Mouse (Mus musculus): Measurements from ENCODE around the gene Spaar. TPM values are rescaled to one million over a fixed set of nuclear protein-coding genes. Genes with fewer than 3 reads are reported as not detected.
"Not testable (repeated sequence)": the region's sequence is repeated elsewhere in the genome, so short reads cannot be mapped to it uniquely, and the experiment has no call there.

Spaar gene
- polyA plus RNA-seq, 1 experiment from 2014 or later, result not detected

DNA sequence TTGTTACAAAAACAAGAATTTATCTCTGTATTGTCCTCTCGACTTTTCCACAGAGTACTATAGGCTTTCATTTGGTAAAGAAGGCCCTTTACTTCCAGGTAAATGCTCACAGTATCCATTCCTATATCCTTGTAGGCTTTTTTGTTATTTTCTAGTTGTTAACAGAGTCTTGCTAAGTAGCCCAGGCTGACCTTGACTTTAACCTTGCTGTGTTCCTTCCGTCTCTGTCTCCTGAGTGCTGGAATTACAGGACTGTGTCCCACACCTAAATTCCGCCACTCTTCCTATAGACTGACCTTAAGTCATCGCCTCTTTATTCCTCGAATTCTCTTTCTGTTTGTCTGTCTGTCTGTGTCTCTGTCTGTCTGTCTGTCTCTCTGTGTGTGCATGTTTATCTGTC is 38.5 kb downstream of the Spaar start:
- H3K36me3 ChIP-seq (replicated peaks), result no peaks in the 10 kb centered on the region
- no peaks in the 10 kb centered on the region for H3K4me1 ChIP-seq
- H3K9me3 ChIP-seq, result no peaks in the 10 kb centered on the region
- no peaks in the 10 kb centered on the region for H3K27me3 ChIP-seq
- no peak overlapping the region for H3K9ac ChIP-seq
- no peak overlapping the region for H3K4me2 ChIP-seq
- no peak for ATAC-seq (ENCODE audit: low FRiP score)
- H3K27ac ChIP-seq, result no peak overlapping the region
- no peak overlapping the region for H3K4me3 ChIP-seq (replicated peaks)
- 90% methylated on average over 5 of the region's 5 CpGs for WGBS

DNA sequence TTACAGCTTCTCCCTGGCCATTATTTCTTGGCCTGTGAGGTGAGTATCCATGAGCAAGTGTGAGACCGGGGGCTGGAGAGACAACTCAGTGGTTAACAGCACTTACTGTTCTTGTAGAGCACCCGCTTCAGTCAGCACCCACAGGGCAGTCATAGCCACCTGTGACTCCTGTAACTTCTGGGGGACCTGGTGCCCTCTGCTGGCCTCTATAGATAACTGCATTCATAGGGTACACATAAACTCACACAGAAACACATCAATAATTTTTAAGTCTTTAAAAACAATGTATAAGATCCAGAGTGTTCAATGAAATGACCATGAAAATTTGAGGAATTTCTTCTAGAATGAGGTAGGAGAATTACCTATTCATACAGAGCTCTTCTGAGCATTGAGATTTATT is 39.5 kb downstream of the Spaar start:
- no peaks in the 10 kb centered on the region for H3K9me3 ChIP-seq
- H3K27me3 ChIP-seq, result no peaks in the 10 kb centered on the region
- H3K4me2 ChIP-seq, result no peak overlapping the region
- no peaks in the 10 kb centered on the region for H3K4me1 ChIP-seq
- no peak for ATAC-seq (ENCODE audit: low FRiP score)
- no peaks in the 10 kb centered on the region for H3K36me3 ChIP-seq (replicated peaks)
- H3K4me3 ChIP-seq (replicated peaks), result no peak overlapping the region
- 97% methylated on average over 2 of the region's 2 CpGs for WGBS
- no peak overlapping the region for H3K27ac ChIP-seq
- no peak overlapping the region for H3K9ac ChIP-seq

DNA sequence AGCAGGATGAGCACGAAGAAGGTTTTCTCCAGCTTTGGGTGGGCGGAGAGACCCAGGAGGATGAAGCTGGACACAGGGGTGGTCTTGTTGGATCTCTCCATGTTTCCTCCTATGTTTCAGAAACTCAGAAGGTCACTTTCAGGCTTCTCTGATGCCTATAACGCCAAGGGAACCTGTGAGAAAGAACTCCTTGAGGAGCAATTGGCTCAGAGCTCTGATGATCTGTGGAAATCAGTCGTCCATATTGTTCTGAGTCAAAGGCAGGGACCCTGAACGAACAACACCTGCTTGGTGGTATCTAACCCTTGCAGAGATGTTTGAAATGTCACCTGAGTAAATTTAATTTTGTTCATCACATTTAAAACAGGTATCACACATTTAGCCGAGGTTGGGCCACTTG is 41.1 kb downstream of the Spaar start, which contains the start of gene Olfr159:
Gene Olfr159, minus strand, starts transcription at position 101 of the 400 bp plus-strand sequence.
- H3K4me2 ChIP-seq, result no peak within 1 kb of the TSS
- 84% methylated on average over 6 of the region's 6 CpGs for WGBS
- ATAC-seq (ENCODE audit: low FRiP score), result no peak

DNA sequence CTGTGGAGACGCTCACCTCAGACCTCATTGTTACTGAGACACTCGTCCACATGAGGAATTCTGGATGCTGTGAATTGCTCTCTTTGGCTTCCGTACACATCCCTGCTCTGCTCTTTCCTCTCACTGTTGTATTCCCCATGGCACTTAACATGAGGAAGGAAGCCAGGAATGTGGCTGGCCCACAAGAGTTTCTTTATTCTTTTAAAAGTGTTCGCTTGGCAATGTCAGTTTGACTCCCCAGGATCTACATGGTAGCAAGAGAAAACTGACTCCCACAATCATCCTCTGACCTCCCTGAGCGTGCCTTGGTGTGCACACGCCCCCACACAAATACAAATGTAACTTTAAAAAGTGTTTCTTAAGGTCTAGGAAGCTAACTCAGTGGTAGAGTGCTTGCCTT is 41.8 kb downstream of the Spaar start:
- Histone ChIP-seq H3K27ac (no peak overlapping the region), H3K4me3 (replicated peaks) (no peak overlapping the region), H3K4me2 (no peak overlapping the region), H3K4me1 (no peaks in the 10 kb centered on the region), H3K36me3 (replicated peaks) (no peaks in the 10 kb centered on the region), H3K27me3 (no peaks in the 10 kb centered on the region), H3K9ac (no peak overlapping the region), H3K9me3 (no peaks in the 10 kb centered on the region)
- ATAC-seq (ENCODE audit: low FRiP score), result no peak
- WGBS, result 67% methylated on average over 6 of the region's 6 CpGs

More for the DNA sequence above, 41.1 kb downstream of the Spaar start, which contains the start of gene Olfr159:
- H3K9me3 ChIP-seq, result no peaks in the 10 kb centered on the region
- no peak within 1 kb of the TSS for H3K9ac ChIP-seq
- H3K4me3 ChIP-seq (replicated peaks), result no peak within 1 kb of the TSS
- no peaks in the 10 kb centered on the region for H3K36me3 ChIP-seq (replicated peaks)
- no peaks in the 10 kb centered on the region for H3K27me3 ChIP-seq
- no peaks in the 10 kb centered on the region for H3K4me1 ChIP-seq
- H3K27ac ChIP-seq, result no peak within 1 kb of the TSS

DNA sequence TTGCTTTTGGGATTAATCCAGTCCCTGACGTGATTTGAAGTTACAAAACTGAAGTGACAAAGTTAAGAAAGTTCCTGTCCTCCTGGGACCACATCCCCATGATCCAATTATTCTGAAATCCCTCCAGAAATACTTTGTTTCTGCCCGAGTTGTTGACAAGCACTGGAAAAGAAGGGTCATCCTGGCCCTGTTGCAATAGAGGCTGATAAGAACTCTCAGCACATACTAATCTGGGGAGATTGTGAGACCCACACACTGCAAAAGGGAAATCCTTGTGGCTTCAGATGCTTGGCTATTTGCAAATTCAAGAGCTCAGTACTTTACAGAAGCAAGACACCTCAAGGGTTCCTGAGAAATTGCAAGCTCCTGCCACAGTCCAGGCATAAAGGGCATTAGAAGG is 42.5 kb downstream of the Spaar start:
- Histone ChIP-seq H3K4me3 (replicated peaks) (no peak overlapping the region), H3K4me2 (no peak overlapping the region)
- 31% methylated on average over 2 of the region's 2 CpGs for WGBS

DNA sequence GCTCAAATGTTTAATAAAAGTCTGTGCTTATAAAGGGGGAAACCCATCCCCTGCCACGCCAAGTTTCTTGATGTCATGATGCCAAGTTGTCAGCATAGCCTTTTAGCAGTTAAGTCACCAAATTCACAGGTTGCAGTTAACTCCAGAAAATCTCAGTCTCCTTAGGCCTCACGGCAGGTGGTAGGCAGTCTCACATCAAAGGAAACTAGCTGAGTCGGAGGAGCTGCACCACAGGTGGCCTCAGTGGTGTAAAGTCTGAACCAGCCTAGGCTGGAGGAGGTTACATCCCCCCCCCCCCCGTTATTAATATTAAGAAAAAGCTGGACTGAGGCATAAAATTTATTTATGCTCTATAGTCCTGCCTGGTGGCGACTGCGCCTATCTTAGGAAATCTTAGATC is 65.5 kb downstream of the Spaar start:
- H3K4me3 ChIP-seq (replicated peaks), result no peak overlapping the region
- no peaks in the 10 kb centered on the region for H3K36me3 ChIP-seq (replicated peaks)
- WGBS, result 79% methylated on average over 6 of the region's 6 CpGs
- H3K4me1 ChIP-seq, result no peaks in the 10 kb centered on the region
- H3K4me2 ChIP-seq, result no peak overlapping the region
- H3K9ac ChIP-seq, result no peak overlapping the region
- H3K27me3 ChIP-seq, result no peaks in the 10 kb centered on the region
- H3K27ac ChIP-seq, result no peak overlapping the region
- H3K9me3 ChIP-seq, result no peaks in the 10 kb centered on the region
- no peak for ATAC-seq (ENCODE audit: low FRiP score)

More for the DNA sequence above, 42.5 kb downstream of the Spaar start:
- no peak overlapping the region for H3K27ac ChIP-seq
- H3K27me3 ChIP-seq, result no peaks in the 10 kb centered on the region
- no peak overlapping the region for H3K9ac ChIP-seq
- H3K4me1 ChIP-seq, result no peaks in the 10 kb centered on the region
- ATAC-seq (ENCODE audit: low FRiP score), result no peak
- H3K36me3 ChIP-seq (replicated peaks), result no peaks in the 10 kb centered on the region
- H3K9me3 ChIP-seq, result no peaks in the 10 kb centered on the region

DNA sequence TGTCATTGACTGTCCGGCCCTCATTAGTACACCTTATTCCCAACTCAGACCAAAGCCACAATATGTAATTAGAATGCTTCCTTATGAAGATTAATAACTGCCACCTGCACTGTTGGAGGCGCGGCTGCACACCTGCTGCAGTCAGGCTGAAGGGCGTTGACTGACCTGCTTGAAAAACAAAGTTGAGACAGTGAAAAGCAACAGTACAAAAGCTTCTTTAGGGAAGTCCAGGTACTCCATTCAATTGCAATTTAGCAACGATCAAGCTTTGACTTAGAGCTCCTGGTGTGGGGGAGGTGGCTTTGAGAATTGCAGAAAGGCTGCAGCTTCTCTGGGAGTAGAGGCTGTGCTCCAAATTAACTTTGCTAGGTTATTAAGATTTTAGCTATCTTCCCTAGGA is 66.0 kb downstream of the Spaar start:
- not testable (repeated sequence) for H3K9me3 ChIP-seq; H3K4me1 ChIP-seq; H3K27ac ChIP-seq; H3K9ac ChIP-seq; H3K4me3 ChIP-seq (replicated peaks); H3K27me3 ChIP-seq; H3K4me2 ChIP-seq; ATAC-seq (ENCODE audit: low FRiP score); H3K36me3 ChIP-seq (replicated peaks)
- 83% methylated on average over 5 of the region's 5 CpGs for WGBS

DNA sequence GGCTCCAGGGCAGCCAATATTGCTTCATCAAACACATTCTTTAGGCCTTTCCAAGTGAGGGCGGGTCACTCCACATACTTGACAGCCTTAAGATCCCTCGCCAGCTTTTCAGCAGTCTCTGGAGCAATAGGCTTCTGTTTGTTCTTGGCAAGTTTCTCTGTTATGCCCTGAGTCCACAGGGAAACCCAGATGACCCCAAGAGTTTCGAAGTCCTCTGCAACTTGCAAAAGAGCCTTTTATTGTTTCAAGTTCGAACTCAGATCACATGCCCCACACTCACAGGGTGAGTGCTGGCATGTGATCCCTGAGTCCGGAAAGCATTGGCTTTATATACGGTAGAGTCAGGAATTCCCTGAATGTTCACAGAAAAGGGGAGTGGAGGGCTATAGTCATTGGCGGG is 69.1 kb downstream of the Spaar start:
- ATAC-seq (ENCODE audit: low FRiP score), result no peak
- Histone ChIP-seq H3K9me3 (peaks cover 7% of the 10 kb centered on the region; the same call in 1 of the 2 replicates), H3K27me3 (no peaks in the 10 kb centered on the region), H3K4me1 (no peaks in the 10 kb centered on the region), H3K27ac (no peak overlapping the region), H3K36me3 (replicated peaks) (no peaks in the 10 kb centered on the region), H3K4me2 (no peak overlapping the region), H3K4me3 (replicated peaks) (no peak overlapping the region), H3K9ac (no peak overlapping the region)
- 87% methylated on average over 7 of the region's 7 CpGs for WGBS

Other genes with a start within 250 kb of the Spaar start
- gene Sit1, start 246.3 kb upstream of the Spaar start, polyA plus RNA-seq (2016; fragmentation: Nextera tagmentation; extraction: Ambion mirVana), result not detected in 2 replicates
- 44.7 and 45.8 TPM in 2 replicates for gene Ccdc107, start 237.1 kb upstream of the Spaar start, polyA plus RNA-seq (2016; fragmentation: Nextera tagmentation; extraction: Ambion mirVana)
- gene Arhgef39, start 230.3 kb upstream of the Spaar start, polyA plus RNA-seq (2016; fragmentation: Nextera tagmentation; extraction: Ambion mirVana), result 45.8 and 50.3 TPM in 2 replicates
- gene Car9, start 223.1 kb upstream of the Spaar start, polyA plus RNA-seq (2016; fragmentation: Nextera tagmentation; extraction: Ambion mirVana), result 0.27 and 0.50 TPM in 2 replicates
- gene Tpm2, start 206.3 kb upstream of the Spaar start, polyA plus RNA-seq (2016; fragmentation: Nextera tagmentation; extraction: Ambion mirVana), result 36.5 and 40.2 TPM in 2 replicates
- 45.3 and 46.2 TPM in 2 replicates for gene Creb3, start 167.7 kb upstream of the Spaar start, polyA plus RNA-seq (2016; fragmentation: Nextera tagmentation; extraction: Ambion mirVana)
- 54.5 and 55.9 TPM in 2 replicates for gene Tln1, start 167.3 kb upstream of the Spaar start, polyA plus RNA-seq (2016; fragmentation: Nextera tagmentation; extraction: Ambion mirVana)
- 29.9 and 30.9 TPM in 2 replicates for gene Rgp1, start 151.3 kb upstream of the Spaar start, polyA plus RNA-seq (2016; fragmentation: Nextera tagmentation; extraction: Ambion mirVana)
- 43.7 and 48.2 TPM in 2 replicates for gene Gba2, start 151.2 kb upstream of the Spaar start, polyA plus RNA-seq (2016; fragmentation: Nextera tagmentation; extraction: Ambion mirVana)
- gene Msmp, start 145.5 kb upstream of the Spaar start, polyA plus RNA-seq (2016; fragmentation: Nextera tagmentation; extraction: Ambion mirVana), result 0.89 and 3.5 TPM in 2 replicates
- gene Npr2, start 98.1 kb upstream of the Spaar start, polyA plus RNA-seq (2016; fragmentation: Nextera tagmentation; extraction: Ambion mirVana), result 11.6 and 14.9 TPM in 2 replicates
- gene Spag8, start 76.4 kb upstream of the Spaar start, polyA plus RNA-seq (2016; fragmentation: Nextera tagmentation; extraction: Ambion mirVana), result 4.3 and 4.6 TPM in 2 replicates
- gene Hint2, start 73.6 kb upstream of the Spaar start, polyA plus RNA-seq (2016; fragmentation: Nextera tagmentation; extraction: Ambion mirVana), result 69.5 and 71.2 TPM in 2 replicates
- gene Tmem8b, start 61.1 kb upstream of the Spaar start, polyA plus RNA-seq (2016; fragmentation: Nextera tagmentation; extraction: Ambion mirVana), result 12.8 and 13.1 TPM in 2 replicates
- gene Fam221b, start 60.9 kb upstream of the Spaar start, polyA plus RNA-seq (2016; fragmentation: Nextera tagmentation; extraction: Ambion mirVana), result 2.8 and 3.3 TPM in 2 replicates
- not detected in 2 replicates for gene Olfr70, start 29.2 kb upstream of the Spaar start, polyA plus RNA-seq (2016; fragmentation: Nextera tagmentation; extraction: Ambion mirVana)
- 0.09 TPM in 1 of 2 replicates, not detected in the other for gene Olfr71, start 19.8 kb upstream of the Spaar start, polyA plus RNA-seq (2016; fragmentation: Nextera tagmentation; extraction: Ambion mirVana)
- 0.13 TPM in 1 of 2 replicates, not detected in the other for gene Hrct1, start 2.8 kb upstream of the Spaar start, polyA plus RNA-seq (2016; fragmentation: Nextera tagmentation; extraction: Ambion mirVana)
- not detected in 2 replicates for gene Olfr159, start 41.0 kb downstream of the Spaar start, polyA plus RNA-seq (2016; fragmentation: Nextera tagmentation; extraction: Ambion mirVana)
- gene Olfr156, start 93.9 kb downstream of the Spaar start, polyA plus RNA-seq (2016; fragmentation: Nextera tagmentation; extraction: Ambion mirVana), result not detected in 2 replicates
- gene Olfr157, start 110.2 kb downstream of the Spaar start, polyA plus RNA-seq (2016; fragmentation: Nextera tagmentation; extraction: Ambion mirVana), result not detected in 2 replicates
- not detected in 2 replicates for gene Olfr155, start 121.5 kb downstream of the Spaar start, polyA plus RNA-seq (2016; fragmentation: Nextera tagmentation; extraction: Ambion mirVana)
- 8.9 and 11.3 TPM in 2 replicates for gene Reck, start 145.5 kb downstream of the Spaar start, polyA plus RNA-seq (2016; fragmentation: Nextera tagmentation; extraction: Ambion mirVana)
- gene Glipr2, start 227.4 kb downstream of the Spaar start, polyA plus RNA-seq (2016; fragmentation: Nextera tagmentation; extraction: Ambion mirVana), result 56.9 and 61.7 TPM in 2 replicates